Mouse (Mus musculus) induced T-regulatory cell, adult 2 months (primary cell): ENCODE measurements at regions not wholly inside any gene's neighbourhood (a gene's known extent, or its start where the extent isn't known, plus 50 kb on each side); places are given as distances from the start of the nearest gene placed in this dataset.

Experiments used
- DNase-seq: peaks from one replicate; pipeline ENCODE4 v3.0.0-alpha.2; 2012; ENCODE audit warnings: low read depth

DNA sequence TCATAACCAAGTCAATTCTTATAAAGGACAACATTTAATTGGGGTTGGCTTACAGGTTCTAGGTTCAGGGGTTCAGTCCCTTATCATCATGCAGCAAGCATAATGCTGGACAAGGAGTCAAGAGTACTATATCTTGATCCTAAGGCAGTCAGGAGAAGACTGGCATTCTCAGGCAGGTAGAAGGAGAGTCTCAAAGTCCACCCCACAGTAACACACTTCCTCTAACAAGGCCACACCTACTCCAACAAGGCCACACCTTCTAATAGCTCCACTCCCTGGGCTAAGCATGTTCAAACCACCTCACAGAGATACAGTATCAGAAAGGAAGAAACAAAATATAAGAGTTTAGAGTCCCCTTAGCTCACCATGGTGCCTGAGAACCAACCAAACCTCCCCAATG lies 557.3 kb upstream of the Castor2 start:
- DNase-seq, result no peak

GRCm38 (mm10) chr5:133532678-133533077 lies 566.8 kb upstream of the Castor2 start:
- no peak for DNase-seq

DNA sequence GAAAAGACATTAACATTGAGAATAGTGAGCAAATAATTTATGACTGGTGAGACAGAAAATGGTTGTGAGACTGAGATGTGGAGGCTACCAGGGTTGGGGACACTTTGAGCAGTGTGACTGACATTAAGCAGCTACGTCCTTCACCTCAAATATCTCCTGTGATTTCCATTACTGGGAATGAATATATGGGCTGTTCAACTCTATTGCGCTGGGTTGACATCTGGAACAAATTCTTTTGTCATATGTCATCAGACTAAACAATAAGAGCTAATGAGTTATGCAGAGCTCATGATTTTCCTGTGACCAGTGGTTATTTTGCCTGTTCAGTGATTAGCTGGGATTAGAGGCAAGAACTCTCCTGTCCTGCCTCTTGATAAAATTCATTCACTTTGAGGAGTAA lies 593.9 kb upstream of the Castor2 start:
- no peak for DNase-seq

DNA sequence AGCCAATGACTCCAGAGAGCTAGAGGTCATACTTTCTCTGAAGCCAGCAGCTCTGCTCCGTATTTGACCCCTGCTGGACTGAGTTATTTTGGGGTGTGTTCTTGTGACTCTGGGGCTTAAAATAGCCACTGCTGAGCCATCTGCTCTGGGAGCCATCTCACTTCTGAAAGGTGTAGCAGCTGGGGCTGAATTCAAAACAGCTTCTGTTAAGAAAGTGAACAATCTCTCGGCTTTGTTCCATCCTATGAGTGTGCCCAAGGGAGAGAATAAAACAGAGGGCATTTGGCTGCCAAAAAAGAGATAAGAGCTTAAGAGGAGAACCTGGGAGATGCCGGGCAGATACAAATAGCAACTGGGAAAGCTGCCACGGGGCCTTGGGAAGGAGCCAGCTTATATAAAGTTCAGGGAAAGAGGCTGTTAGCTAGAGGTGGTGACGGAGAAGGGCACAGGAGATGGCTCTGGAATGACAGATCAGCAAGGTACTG lies 611.7 kb upstream of the Castor2 start:
- DNase-seq, result no peak

DNA sequence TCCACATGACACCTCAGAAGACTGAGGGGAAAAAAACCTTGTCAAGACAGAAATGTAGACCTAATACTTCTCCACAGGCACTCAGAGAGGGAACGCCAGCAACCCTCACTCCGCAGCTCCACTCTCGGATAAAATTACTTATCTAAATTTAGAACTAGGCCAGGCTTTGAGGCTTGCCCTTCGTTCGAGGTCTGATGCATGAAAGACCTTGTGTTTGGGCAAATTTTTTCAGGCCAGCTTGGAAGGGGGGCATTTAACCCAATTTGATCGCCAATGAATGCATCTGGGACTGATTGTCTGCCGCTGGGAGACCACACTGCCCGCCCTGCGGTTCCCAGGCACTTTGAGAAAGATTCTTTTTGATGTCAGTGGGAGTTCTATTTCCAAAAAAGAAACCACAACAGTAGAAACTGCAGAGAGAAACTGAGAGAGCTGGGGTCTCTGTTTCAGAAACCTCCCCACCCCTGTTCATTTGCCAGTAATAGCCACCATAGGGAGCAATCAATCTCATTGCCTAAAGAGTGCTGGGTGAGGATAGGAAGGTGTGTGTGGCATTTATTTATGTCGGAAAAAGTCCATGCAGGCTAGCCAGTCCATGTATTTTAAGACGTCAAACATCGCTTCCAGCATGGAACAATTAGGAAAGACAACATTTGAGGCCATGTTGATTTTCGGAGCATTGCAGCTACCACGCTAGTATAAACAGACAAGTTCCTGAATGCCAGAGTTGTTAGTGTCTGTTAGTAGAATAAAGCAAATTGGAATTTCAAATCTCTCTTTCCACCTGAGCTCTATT lies 617.0 kb upstream of the Castor2 start:
- DNase-seq, result no peak

DNA sequence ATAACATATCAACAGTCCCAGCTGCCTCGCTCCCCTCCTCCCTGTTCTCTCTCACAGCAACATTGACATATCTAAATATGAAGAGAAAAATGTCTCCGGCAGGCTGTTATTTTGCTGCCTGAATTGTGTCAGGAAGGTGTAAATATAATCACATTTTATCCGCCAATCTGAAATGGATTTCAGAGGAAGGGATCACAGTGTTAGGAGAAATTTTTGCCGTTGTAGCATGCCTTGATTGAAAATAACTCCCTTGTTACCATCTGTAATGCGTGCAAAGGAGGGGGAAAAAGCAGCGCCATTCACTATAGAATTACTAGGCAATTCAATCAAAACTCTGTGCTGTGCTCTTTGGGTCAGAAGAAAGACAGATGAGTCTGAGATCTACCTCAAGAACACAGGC lies 620.3 kb upstream of the Castor2 start:
- DNase-seq, result no peak

DNA sequence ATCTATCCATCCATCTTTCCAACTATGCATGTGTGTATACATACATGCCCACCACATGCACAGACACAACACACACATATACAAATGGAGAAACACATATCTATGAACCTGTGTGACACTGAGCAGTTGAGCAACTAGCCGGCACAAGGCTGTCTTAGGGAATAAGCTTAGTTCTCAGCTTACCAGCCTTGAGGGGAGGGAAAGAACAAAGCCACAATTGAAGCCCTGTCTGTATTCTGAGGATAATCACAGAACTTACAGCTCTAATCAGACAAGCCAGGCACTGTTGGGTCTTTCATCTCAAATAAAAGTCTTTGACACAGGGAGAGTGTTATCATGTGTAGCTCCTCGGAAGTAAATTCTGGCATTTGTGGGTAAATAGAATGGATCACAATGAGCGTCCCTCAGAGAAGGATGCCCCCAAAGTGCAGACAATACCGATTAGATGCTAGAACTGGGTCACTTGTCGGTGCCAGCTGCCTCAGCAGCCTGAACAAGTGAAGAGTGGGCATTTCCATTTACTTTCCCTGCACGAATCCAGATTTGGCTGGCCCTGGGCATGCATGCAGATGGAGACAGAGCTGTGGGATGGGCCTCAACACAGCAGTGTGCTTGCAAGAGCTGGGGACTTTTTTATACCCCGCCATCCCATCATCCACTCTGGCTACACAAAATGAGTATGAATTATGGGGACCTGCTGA lies 646.0 kb upstream of the Castor2 start:
- no peak for DNase-seq

GRCm38 (mm10) chr5:133449926-133450325 lies 649.6 kb upstream of the Castor2 start:
- no peak for DNase-seq

DNA sequence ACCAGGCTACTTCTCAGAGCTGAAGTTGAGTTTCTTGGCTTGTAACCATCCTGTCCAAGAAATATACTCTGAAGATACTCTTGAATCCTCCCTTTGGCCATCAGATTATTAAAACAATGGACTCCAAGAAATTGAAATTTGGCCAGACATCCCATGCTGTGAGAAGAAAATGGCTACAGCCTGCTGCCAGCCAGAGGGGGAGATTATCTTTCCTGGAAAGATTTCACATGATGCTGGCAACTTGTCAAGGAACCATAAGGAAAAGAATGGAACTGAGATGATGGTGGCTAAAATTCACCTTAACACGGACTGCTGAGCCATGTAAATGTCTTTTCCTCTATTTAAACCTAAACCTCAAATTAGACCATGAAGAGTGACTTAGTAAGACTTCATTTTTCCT lies 698.7 kb upstream of the Castor2 start:
- DNase-seq, result no peak

DNA sequence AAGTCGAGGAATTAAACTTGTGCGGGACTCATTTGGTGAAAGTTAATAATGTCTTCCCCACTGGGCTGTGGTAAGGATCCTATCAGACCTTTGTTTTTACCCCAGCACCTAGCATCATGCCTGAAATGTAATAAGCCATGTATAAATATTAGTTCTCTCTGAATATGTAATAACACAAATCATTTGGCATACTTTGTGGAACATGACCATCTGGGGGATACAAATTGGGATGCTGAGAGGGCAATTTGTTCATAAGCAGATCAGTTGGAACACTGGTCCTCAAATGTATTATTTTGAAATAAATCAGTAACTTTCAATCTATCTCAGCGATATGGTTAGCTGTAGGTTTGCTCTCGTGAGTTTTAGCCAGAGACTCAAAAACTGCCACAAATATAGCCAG lies 709.6 kb upstream of the Castor2 start:
- no peak for DNase-seq

DNA sequence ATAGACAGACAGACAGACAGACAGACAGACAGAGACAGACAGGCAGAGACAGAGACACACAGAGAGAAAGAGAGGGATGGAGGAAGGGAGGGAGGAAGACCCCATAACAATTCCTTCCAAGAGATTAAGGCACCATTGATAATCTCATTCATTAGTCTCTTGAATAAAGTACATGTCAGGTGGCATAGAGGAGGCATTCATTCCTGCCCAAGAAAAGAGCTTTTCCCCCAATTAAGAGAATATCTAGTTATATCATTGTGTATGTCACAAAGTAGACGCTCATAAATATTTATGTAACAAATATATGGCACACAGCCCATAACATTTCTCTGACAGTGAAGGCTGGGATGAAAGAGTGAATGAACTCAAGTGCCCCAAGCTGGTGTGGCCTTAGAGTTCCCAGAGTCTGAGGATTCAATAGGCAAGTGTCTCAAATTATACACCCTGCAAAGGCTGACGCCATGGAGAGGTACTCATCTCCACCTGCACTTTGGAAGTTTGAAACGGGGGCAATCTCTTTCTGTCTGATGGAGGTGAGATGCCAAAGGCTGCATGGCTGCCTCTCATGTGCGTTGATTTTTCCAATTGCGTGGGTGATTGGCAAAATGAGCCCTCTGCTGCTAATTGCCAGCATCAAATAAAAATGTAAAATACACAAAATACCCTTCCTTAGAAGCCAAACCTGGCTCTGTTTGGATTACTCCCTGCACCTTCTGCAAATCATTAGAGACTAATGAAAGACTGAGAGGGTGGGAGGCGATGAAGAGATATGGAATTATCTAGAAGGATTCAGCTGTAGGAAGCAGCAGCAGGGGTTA lies 710.3 kb upstream of the Castor2 start:
- no peak for DNase-seq

GRCm38 (mm10) chr5:133385374-133386349 lies 713.8 kb upstream of the Castor2 start:
- DNase-seq, result no peak

DNA sequence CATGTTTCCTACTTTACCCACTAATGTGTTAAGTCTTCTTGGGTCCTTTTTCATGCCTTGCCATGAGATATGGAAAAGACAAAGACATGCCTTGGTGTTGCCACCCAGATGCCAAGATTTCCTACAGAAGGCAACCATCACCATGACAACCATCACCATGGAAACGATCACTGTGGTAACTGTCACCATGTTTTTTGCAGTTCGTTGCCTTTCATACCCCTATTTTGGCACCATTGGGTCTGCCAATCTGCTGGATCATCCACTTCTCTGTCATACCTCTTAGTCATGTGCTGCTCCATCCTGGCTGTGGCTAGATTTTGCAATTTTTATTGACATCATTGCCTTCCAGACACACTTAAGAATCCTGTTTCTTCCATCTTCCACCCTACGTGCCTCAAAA lies 733.7 kb upstream of the Castor2 start:
- no peak for DNase-seq

DNA sequence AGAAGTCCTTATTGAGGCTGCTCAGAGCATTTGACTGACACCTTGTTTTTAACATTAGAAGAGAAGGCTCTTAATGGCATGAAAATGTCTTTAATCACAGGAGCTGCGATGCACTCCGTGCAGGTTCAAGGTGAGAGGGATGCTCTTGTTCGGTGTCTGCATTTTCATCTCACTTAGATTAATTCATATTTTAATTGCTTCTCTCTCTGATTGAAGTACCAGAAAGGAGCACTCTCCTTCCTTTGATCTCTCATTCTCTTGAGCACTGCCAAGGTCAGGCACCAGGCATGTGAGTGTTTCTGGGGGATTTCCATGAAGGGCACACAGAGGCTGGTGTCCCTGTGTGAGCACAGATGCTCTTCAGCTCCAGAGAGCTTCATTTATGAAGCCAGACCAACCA lies 752.0 kb upstream of the Castor2 start:
- DNase-seq, result no peak

DNA sequence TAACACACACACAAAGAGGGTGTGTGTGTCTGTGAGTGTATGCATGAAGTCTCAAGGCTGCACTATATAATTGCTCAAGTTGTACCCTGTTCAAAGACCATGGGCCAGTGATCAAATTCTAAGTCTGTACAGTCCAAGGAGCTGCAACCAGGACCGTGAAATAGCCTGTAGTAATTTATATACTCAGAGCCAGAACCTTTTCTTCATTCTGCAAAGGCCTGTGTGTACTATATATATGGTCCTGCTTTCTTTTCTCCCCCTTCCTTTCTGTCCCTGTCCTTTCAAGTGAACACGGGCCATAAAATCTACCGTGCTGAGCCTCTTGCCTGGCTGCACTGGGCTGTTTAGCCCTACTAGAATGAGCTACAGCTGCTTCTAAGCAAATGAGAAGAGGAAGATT lies 757.5 kb upstream of the Castor2 start:
- DNase-seq, result no peak

DNA sequence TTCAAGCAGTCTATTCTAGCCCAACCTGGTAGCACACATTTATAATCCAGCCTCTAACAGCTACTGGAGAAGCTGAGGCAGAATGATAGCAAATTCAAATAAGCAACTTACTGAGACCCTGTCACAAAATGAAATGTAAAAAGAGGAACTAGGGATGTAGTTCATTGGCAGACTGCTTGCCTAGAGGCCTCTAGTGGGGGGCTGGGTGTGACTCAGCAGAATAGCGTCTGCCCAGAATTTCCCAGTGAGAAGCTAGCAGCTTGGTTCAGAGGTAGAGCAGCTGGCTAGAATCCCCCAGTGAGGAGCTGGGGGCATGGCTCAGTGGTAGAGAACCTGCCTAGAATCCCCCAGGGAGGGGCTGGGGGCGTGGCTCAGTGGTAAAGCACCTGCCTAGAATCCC lies 777.5 kb upstream of the Auts2 start:
- DNase-seq, result no peak

DNA sequence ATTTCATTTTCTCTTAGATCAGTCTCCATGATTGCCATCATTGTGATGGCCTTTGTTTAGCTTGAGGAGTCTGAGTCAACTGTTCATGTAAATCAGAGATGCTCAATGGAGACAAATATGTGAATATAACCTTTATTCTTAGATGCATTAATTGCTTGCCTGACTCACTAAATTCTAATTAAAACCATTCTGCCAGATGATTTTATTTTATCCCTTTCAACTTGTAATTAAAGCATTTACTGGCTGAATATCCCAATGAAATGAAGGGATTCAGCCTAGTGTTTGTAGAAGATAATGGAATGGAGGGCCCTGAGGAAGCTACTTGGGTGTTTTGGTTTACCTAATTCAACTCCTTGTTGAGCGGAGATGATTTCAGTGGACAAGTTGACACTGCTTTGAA lies 777.1 kb upstream of the Auts2 start:
- DNase-seq, result no peak

DNA sequence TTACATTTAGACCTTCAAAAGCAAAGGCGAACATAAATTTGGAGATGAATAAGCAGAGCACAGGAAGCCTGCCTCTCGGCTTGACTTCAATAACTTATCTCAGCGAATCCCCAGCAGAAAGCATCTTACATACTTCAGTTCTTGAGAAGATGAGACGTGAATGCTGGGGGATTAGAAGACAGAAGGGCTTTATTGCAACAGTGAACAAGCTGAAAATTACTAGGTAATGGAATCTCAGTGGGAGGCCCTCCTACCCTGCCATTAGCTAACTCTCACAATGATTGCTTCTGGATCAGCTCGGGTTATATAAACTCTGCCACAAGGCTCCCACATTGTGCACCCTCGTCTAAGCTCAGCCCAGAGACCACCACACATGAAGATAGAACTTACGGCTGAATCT lies 770.9 kb upstream of the Auts2 start:
- DNase-seq, result no peak

- DNase-seq, result no peak
Observed at GRCm38 (mm10) chr5:133310979-133311890, 768.1 kb upstream of the Auts2 start.

DNA sequence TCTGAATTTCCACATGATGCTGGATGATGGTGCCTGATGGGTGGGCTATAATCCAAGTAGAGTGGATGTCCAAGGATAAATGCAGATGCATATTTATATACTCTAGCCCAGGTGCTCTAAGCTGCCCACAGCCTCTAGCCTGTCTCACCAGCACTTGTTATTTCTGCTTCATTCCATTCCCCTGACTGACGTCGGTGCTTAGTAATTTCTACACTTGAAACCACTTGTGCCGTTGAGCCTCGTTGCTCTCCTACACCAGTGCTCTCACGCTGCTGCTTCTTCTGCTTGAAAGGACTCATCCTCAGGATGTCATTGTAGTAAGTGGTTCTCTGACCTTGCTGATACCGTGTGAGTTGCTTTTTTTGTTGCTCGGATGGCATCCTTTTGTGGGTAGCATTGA lies 724.7 kb upstream of the Auts2 start:
- no peak for DNase-seq
